Mouse (Mus musculus) megakaryocyte, embryonic 14.5 days (primary cell): ENCODE data around the gene Sept5. TPM values are rescaled to one million over a fixed set of nuclear protein-coding genes. Genes with fewer than 3 reads are reported as not detected.

Experiments
- H3K27me3 ChIP-seq: replicated peaks from 2 replicates; pipeline ENCODE3; 2012; ENCODE audit warnings: inconsistent platforms
- H3K36me3 ChIP-seq: replicated peaks from 2 replicates; pipeline ENCODE3; 2012; ENCODE audit warnings: low read length, inconsistent platforms, mixed read lengths
- H3K4me1 ChIP-seq: 2 replicates; pipeline ENCODE4 v1.6.1; 2012; ENCODE audit warnings: inconsistent platforms
- H3K4me3 ChIP-seq: replicated peaks from 2 replicates; pipeline ENCODE3; 2012; ENCODE audit warnings: moderate library complexity, mild to moderate bottlenecking, inconsistent platforms
- H3K9me3 ChIP-seq: 2 replicates; pipeline ENCODE4 v1.6.1; 2012; ENCODE audit warnings: inconsistent platforms
- FLI1 ChIP-seq: IDR thresholded peaks from 2 replicates; pipeline ENCODE4 v1.6.1; 2012; ENCODE audit warnings: low read length, inconsistent platforms, mixed read lengths
- GATA1 ChIP-seq: IDR thresholded peaks from 3 replicates; pipeline ENCODE4 v1.6.1; 2012; ENCODE audit warnings: mixed read lengths, low read length, inconsistent platforms, borderline replicate concordance
- polyA plus RNA-seq: library from polyadenylated mRNA; stranded (reverse); fragments of >175 nt; gene quantifications from 2 replicates; pipeline ENCODE4 v1.2.3, GENCODE M21; 2012; ENCODE audit warnings: low replicate concordance; ENCODE audit not compliant: insufficient read depth

Gene Sept5
- polyA plus RNA-seq, 1 experiment = 8.0 TPM

DNA sequence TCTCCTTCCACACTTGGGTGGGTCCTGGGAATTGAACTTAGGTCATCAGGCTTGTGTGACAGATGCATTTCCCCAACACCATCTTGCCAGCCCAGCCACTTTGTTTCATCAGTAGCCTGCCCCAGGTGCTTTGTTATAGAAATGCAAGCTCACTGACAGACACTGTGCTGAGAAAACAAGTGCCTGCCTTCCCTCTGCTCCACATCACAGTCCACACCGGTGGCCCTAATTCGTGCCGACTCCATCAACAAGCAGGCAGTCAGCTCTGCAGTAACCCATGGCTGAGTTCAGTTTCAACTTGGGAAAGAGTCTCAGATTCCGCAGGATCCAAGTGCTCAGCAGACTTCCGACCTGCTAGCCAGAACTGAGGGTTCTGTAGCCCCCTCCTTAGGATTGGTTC, 6.6 kb upstream of the Sept5 start:
- Histone ChIP-seq H3K4me1 (peaks cover 8% of the 10 kb centered on the region; the same call in 1 of the 2 replicates), H3K36me3 (no peaks in the 10 kb centered on the region), H3K9me3 (peaks cover 14% of the 10 kb centered on the region), H3K4me3 (no peak overlapping the region), H3K27me3 (peaks cover 69% of the 10 kb centered on the region)
- no peak for TF ChIP-seq FLI1
- TF ChIP-seq GATA1 = no peak

DNA sequence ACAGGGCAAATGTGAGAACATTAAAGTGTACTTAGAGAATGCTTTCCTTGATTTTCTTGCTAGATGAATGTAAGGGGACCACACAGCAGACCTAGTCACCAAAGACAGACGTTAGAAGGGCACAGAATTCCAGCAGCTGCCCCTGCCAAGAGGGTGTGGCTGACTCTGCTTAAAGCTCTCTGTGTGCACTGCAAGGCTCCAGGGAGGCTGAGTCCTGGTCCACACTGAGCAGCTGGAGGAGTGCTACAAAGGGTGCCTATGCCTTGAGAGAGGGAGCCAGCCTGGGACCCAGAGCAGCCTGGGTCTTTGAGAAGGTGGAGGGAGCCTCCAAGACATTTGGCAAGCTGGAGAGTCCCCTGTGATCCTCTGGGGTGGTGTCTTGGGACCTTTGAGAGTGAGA, 3.6 kb upstream of the Sept5 start:
- H3K9me3 ChIP-seq = peaks cover 14% of the 10 kb centered on the region
- no peak for TF ChIP-seq GATA1
- no peak for TF ChIP-seq FLI1
- H3K4me1 ChIP-seq = peaks cover 38% of the 10 kb centered on the region
- peaks cover 86% of the 10 kb centered on the region for H3K27me3 ChIP-seq
- no peak overlapping the region for H3K4me3 ChIP-seq
- no peaks in the 10 kb centered on the region for H3K36me3 ChIP-seq

DNA sequence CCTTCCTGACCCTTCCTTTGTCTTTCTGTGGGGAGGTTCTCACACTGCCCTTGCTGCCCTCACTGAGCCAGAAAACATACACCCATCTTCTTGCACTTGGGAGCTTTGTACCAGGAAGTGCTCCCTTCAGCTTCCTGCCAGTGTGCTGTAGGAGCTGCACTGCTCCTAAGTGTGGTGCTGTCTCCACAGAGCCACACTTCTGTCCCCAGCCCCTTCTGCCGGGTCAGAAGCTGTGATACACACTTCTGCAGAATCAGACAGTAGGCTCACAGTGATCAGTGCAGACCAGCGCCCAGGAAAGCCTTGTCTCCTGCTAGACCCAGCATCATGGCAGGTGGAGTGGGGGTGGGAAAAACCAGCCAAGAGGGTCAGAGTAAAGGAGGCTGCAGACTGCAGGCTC, 3.1 kb upstream of the Sept5 start:
- TF ChIP-seq FLI1 (no peak), GATA1 (no peak)

DNA sequence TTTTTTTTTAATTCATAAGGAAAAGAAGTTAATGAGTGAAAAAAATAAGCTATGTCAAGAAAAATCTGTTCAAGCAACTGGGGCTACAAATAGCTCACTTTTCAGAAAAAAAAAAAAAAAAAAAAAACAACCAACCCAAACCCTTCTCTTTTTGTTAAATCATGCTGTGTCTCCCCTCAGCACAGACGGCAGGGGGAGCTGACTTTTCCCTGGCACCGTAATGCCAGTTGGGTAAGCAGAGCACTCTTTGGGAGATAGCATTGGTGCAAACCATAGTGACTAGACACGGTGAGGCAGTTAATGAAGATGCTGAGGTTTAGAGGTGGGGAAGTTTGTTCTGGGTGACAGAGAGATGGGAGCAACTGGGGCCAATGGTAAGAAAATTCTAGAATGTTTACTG, 2.3 kb upstream of the Sept5 start:
- peaks cover 51% of the 10 kb centered on the region for H3K4me1 ChIP-seq
- TF ChIP-seq FLI1 (no peak), GATA1 (no peak)
- peaks cover 88% of the 10 kb centered on the region for H3K27me3 ChIP-seq

More for the DNA sequence above, 3.1 kb upstream of the Sept5 start:
- Histone ChIP-seq H3K9me3 (peaks cover 14% of the 10 kb centered on the region), H3K4me1 (peaks cover 43% of the 10 kb centered on the region), H3K4me3 (no peak overlapping the region), H3K36me3 (no peaks in the 10 kb centered on the region), H3K27me3 (peaks cover 88% of the 10 kb centered on the region)

DNA sequence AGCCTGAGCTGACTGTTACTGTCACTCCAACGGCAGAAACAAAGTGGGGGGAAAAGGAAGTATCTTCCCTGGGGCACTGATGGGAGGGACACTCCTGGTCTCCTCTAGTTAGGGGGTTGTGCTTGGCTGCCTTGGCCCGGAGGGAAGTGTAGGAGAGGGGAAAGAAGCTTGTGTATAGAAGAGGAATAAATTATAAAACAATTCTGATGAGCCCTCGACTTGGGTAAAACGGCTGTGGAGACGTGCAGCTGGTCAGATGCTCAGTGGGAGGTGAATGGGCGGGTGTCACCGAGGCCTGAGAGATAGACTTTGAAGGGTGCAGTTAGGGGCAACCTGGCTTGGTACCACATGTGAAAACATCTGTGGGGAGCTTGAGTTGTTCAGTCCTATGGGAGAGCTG, 1.4 kb upstream of the Sept5 start:
- Histone ChIP-seq H3K36me3 (no peaks in the 10 kb centered on the region), H3K9me3 (peaks cover 14% of the 10 kb centered on the region), H3K27me3 (peaks cover 89% of the 10 kb centered on the region), H3K4me3 (no peak overlapping the region), H3K4me1 (peaks cover 60% of the 10 kb centered on the region)
- TF ChIP-seq GATA1 = no peak
- no peak for TF ChIP-seq FLI1

More for the DNA sequence above, 2.3 kb upstream of the Sept5 start:
- Histone ChIP-seq H3K9me3 (peaks cover 14% of the 10 kb centered on the region), H3K4me3 (no peak overlapping the region), H3K36me3 (no peaks in the 10 kb centered on the region)

DNA sequence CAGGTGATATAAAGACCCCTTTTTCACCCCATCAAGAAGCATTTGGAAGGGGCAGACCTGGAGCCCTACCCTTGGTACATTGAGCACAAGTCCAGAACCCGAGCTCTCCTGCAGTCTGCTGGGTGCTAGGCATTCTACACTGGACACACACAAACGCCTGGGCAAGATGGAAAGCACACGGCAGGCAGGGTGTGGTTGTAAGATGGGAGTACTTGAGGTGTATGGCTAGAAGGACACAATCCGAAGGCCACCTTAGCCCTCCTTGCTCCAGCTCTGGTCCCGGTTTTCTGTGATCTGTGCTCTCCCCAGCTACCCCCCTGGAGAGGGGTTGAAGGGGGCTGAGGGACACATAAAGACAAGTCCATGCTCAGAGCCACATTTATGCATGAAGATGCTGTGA, 537 bp upstream of the Sept5 start:
- no peak for TF ChIP-seq FLI1
- no peak for TF ChIP-seq GATA1
- H3K36me3 ChIP-seq = no peaks in the 10 kb centered on the region
- peaks cover 93% of the 10 kb centered on the region for H3K27me3 ChIP-seq
- peak overlapping the region; percentile 92 for H3K4me3 ChIP-seq
- peaks cover 68% of the 10 kb centered on the region for H3K4me1 ChIP-seq
- H3K9me3 ChIP-seq = peaks cover 13% of the 10 kb centered on the region

DNA sequence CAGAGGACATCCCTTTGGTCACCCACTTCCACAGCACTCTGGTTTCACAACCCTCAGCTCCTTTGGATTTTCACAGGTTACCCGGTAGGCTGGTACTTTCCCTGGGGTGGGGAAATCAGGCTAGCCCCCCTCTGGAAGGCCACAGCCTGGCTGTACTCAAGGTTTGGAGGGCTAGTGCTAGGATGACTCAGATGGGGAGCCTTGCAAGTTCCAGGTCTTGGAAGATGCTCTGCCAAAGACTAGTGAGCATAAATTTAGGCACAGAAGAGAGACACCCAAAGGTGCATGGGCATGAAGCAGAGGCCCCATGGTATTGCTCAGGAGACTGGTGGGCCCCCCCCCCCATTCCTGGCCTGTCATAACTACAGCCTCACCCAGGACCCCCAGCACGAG, 810 bp downstream of the Sept5 start:
- H3K9me3 ChIP-seq = 0 out of 2 replicates have a peak, but pooled peaks cover 4% of the 10 kb centered on the region
- H3K4me3 ChIP-seq = peak overlapping the region; percentile 92
- H3K27me3 ChIP-seq = peaks cover 97% of the 10 kb centered on the region
- H3K36me3 ChIP-seq = no peaks in the 10 kb centered on the region
- no peak for TF ChIP-seq GATA1
- no peak for TF ChIP-seq FLI1
- peaks cover 82% of the 10 kb centered on the region for H3K4me1 ChIP-seq

DNA sequence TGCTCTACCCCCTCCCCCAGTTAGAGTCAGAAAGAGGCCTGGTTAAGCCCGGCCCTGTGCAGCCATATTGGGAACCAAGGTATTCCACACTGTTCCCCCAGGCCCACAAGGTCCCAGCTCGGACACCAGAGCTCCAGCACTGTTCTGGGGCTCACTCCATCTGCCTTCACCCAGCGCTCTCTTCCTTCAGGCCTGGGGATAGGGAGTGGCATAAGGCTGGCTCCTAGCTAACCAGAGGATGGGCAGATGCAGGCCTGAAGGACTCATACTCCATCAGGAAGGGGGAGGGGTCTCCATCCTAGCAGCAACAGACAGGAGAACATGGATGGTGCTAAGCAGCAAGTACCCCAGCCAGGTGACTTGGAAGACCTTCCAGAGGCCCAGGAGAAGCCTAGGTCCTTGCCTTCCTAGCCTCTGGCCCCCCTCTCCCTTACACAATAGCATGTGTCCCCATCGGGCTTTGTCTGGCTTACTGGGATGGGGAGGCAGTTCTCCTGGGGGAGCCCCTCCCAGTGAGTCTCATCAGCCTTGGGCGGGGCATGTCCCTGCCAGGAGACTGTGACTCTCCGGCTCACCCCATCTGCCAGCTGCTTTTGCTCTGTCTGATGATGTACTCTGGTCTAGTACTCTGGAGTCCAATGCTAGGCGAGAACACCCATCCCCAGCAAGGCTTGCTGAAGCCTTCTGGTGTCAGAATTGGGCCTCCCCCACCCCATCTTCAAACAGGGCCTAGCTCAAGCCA, 1.4 kb downstream of the Sept5 start:
- Histone ChIP-seq H3K27me3 (peaks cover 97% of the 10 kb centered on the region), H3K9me3 (no peaks in the 10 kb centered on the region), H3K4me3 (peak overlapping the region; percentile 18), H3K4me1 (peaks cover 88% of the 10 kb centered on the region), H3K36me3 (peaks cover under 1% of the 10 kb centered on the region)
- TF ChIP-seq GATA1 = no peak
- no peak for TF ChIP-seq FLI1

DNA sequence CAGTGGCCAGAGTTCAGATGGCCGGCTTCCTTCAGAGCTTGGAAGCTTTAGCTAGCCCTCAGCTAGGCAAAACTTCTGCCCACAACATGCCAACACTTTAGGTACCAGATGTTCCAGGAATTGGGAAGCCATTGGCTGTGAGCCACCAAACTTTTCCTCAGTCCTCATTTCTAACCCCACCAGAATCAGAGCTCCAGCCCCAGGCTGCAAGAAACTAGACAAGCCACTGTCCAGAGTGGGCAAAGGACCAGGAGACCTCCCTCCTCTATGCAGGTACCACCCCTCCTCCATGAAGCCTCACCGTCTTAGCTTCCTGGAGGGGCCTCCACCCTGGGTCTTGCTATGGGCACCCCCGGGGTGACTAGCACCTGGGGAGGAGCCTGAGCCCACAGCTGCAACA, 2.6 kb downstream of the Sept5 start:
- peaks cover 95% of the 10 kb centered on the region for H3K27me3 ChIP-seq

DNA sequence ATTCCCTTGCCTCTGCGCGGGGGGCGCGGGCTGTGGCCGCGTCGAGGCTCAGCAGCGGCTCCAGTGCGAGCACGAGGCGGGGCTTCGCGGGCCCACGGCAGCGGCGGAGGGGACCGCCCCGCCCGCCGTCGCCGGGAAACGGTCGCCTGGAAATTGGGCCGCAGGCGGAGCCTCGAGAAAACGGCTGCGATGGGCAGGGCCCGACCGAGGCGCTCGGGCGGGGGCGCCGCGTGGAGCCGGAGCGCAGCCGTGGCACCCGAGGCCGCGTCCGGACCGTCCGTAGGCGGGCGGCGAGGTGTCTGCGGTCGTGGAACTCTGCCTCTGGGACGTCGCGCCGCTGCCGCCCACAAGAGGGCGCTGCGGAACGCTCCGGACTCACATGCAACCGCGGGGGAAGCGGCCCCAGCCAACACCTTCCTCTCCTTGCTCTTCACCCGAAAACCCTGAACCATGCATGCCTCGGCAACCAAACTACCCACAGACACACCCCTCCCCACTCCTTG, 3.3 kb downstream of the Sept5 start, which contains the start of gene Gm49601:
Gene Gm49601, minus strand, starts transcription at position 52 of the 503 bp plus-strand sequence.
- Histone ChIP-seq H3K4me1 (peaks cover 99% of the 10 kb centered on the region), H3K27me3 (peaks cover 97% of the 10 kb centered on the region), H3K9me3 (no peaks in the 10 kb centered on the region), H3K36me3 (peaks cover 2% of the 10 kb centered on the region), H3K4me3 (peak within 1 kb of the TSS; percentile 90)
- no peak for TF ChIP-seq FLI1
- TF ChIP-seq GATA1 = no peak

More for the DNA sequence above, 2.6 kb downstream of the Sept5 start:
- TF ChIP-seq FLI1 (no peak), GATA1 (no peak)
- H3K4me3 ChIP-seq = peak overlapping the region; percentile 90
- peaks cover 95% of the 10 kb centered on the region for H3K4me1 ChIP-seq
- no peaks in the 10 kb centered on the region for H3K9me3 ChIP-seq
- peaks cover 2% of the 10 kb centered on the region for H3K36me3 ChIP-seq
